Mouse (Mus musculus) lung, embryonic 14.5 days (tissue): Measurements from ENCODE around the gene 2200002D01Rik. TPM values are rescaled to one million over a fixed set of nuclear protein-coding genes. Genes with fewer than 3 reads are reported as not detected.
A peak's percentile ranks its signal among the peaks of the same experiment; 100 is the strongest.

Source experiments
- ATAC-seq: fragments of 200-750 bp; cut with Nextera tagmentation; 2 replicates; pipeline ENCODE4 v1.8.0; 2017; ENCODE audit warnings: mild to moderate bottlenecking, moderate TSS enrichment, moderate library complexity; ENCODE audit not compliant: insufficient read depth
- DNase-seq: peaks from one replicate; pipeline ENCODE4 v3.0.0-alpha.2; 2015
- H3K27ac ChIP-seq: fragments of 300-500 bp; sonication (generic); 2 replicates; pipeline ENCODE4 v1.5.1; 2014; ENCODE audit warnings: low read depth, mild to moderate bottlenecking, moderate library complexity
- H3K27me3 ChIP-seq: fragments of 300-500 bp; sonication (generic); 2 replicates; pipeline ENCODE4 v1.6.1; 2014; ENCODE audit warnings: low read length, control low read depth; ENCODE audit not compliant: insufficient read depth
- H3K36me3 ChIP-seq: fragments of 300-500 bp; sonication (generic); 2 replicates; pipeline ENCODE4 v1.6.1; 2014; ENCODE audit warnings: control low read depth; ENCODE audit not compliant: insufficient read depth
- H3K4me1 ChIP-seq: fragments of 300-500 bp; sonication (generic); 2 replicates; pipeline ENCODE4 v1.6.1; 2014; ENCODE audit warnings: antibody characterized with exemption, control low read depth; ENCODE audit not compliant: insufficient read depth
- H3K4me2 ChIP-seq: fragments of 300-500 bp; sonication (generic); 2 replicates; pipeline ENCODE4 v1.6.1; 2014; ENCODE audit warnings: mild to moderate bottlenecking
- H3K4me3 ChIP-seq: fragments of 300-500 bp; sonication (generic); 2 replicates; pipeline ENCODE4 v1.5.1; 2014; ENCODE audit warnings: low read depth, low read length
- H3K9ac ChIP-seq: fragments of 300-500 bp; sonication (generic); 2 replicates; pipeline ENCODE4 v1.6.1; 2014
- H3K9me3 ChIP-seq: fragments of 300-500 bp; sonication (generic); 2 replicates; pipeline ENCODE4 v1.6.1; 2016; ENCODE audit warnings: low read depth, low read length, control low read depth
- CTCF ChIP-seq: IDR thresholded peaks from 2 replicates; pipeline ENCODE4 v1.5.1; 2016; ENCODE audit warnings: antibody characterized with exemption, low read depth
- WGBS: fragments of 180-500 bp; shearing (Covaris S2); extraction: QIAGEN DNeasy Blood & Tissue Kit; methylation state at CpG from one replicate; pipeline ENCODE4 v1.1.7; 2014; 5-methylcytosine and 5-hydroxymethylcytosine counted together
- polyA plus RNA-seq: library from polyadenylated mRNA; unstranded; fragments of >200 nt; fragmentation: Nextera tagmentation; extraction: Ambion mirVana; gene quantifications from 2 replicates; pipeline ENCODE4 v1.2.1, GENCODE M21; 2014

Gene 2200002D01Rik
- polyA plus RNA-seq, 1 experiment from 2014 or later = 4.7 TPM

DNA sequence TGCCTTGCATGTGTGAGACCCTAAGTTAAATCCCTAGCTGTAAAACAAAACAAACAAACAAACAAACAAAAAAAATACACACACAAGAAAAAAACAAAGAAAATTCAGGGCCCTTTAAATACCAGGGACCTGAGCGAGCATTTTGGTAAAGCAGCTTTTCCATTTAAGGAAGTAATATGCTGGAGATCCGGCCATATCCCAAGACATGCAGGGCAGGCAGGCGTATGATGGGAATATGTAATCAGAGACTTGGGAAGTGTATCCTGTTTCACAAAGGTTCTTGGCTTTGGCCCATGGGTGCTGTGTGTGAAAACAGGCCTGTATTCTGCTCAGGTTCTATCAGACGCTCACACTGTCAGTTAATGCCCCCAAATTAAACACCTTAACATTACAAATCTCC is 29.2 kb upstream of the 2200002D01Rik start:
- Histone ChIP-seq H3K9ac (no peak overlapping the region), H3K9me3 (no peaks in the 10 kb centered on the region), H3K27ac (no peak overlapping the region), H3K27me3 (peaks cover 26% of the 10 kb centered on the region), H3K4me1 (no peaks in the 10 kb centered on the region), H3K4me3 (no peak overlapping the region), H3K4me2 (no peak overlapping the region), H3K36me3 (no peaks in the 10 kb centered on the region)
- ATAC-seq (no peak), DNase-seq (no peak)
- WGBS = 73% methylated on average over 4 of the region's 4 CpGs
- no peak for TF ChIP-seq CTCF

DNA sequence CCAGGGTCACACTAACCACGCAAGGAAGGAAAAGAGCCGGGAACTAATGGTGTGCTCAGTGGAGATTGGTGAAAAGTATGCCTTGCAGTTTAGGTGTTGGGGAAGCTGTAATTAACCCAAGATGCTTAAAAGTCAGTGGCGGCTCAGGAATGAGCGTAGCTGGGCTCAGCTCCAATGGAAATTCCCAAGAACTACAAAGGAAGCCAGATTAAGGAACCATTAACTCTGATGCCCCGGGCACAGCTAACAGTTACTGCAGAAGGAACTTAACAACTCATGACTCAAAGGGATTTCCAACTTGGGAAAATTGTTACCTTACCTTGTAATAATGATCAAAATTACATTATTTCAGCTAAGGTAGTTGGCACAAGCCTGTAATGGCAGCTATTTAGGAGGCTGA is 28.4 kb upstream of the 2200002D01Rik start:
- H3K9me3 ChIP-seq = no peaks in the 10 kb centered on the region
- no peaks in the 10 kb centered on the region for H3K36me3 ChIP-seq
- H3K4me3 ChIP-seq = no peak overlapping the region
- WGBS = 65% methylated on average over 5 of the region's 5 CpGs
- ATAC-seq (no peak), DNase-seq (peak; percentile 22)
- H3K27ac ChIP-seq = no peak overlapping the region
- no peak overlapping the region for H3K9ac ChIP-seq
- H3K27me3 ChIP-seq = peaks cover 19% of the 10 kb centered on the region
- TF ChIP-seq CTCF = no peak
- no peak overlapping the region for H3K4me2 ChIP-seq
- H3K4me1 ChIP-seq = peaks cover 4% of the 10 kb centered on the region; the same call in 1 of the 2 replicates

DNA sequence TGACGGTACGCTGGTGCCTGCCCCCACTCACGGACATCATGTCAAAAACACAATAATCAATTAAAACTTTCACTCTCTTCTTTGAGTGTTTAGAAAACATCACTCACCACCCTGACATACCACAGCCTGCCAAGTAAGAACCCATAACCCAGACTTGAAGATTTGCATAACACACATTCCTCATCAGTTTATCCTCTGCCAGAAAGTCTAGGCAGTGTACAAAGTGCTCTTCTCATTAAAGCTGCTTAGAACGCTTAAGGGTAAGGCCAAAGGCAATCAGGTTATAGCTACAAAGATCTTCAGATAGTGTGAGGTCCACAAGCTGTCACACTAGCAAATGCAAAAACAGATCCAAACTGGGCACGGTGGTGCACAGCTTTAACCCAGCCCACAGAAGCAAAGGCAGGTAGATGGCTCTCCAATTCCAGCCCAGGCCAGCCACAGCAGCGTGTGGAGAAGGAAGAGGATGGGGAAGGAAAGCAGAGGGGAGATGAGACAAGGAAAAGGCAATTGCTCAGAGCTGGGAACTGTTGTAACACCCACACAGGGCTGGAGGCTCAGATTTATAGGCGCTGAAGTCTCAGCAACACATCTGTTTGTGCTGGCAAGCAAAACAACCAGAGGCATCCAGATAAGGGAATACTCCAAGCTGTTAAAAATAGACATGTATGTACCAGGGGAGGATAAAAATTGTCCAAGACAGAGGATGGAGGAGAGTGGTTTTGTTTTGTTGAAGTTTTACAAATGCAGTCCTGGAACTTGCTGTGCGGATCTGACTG is 23.6 kb upstream of the 2200002D01Rik start:
- Histone ChIP-seq H3K4me2 (no peak overlapping the region), H3K9ac (no peak overlapping the region), H3K9me3 (no peaks in the 10 kb centered on the region), H3K27ac (peak overlapping the region; percentile 61; the same call in 1 of the 2 replicates), H3K4me3 (no peak overlapping the region), H3K36me3 (no peaks in the 10 kb centered on the region), H3K27me3 (no peaks in the 10 kb centered on the region), H3K4me1 (peaks cover 12% of the 10 kb centered on the region; the same call in 1 of the 2 replicates)
- DNase-seq (peak; percentile 67), ATAC-seq (peak; percentile 61; the same call in 1 of the 2 replicates)
- 39% methylated on average over 8 of the region's 8 CpGs for WGBS
- TF ChIP-seq CTCF = no peak

GRCm38 (mm10) chr7:29270445-29270844 is 22.2 kb upstream of the 2200002D01Rik start:
- H3K36me3 ChIP-seq = no peaks in the 10 kb centered on the region
- H3K4me1 ChIP-seq = peaks cover 12% of the 10 kb centered on the region; the same call in 1 of the 2 replicates
- H3K4me3 ChIP-seq = no peak overlapping the region
- H3K27me3 ChIP-seq = no peaks in the 10 kb centered on the region
- H3K9me3 ChIP-seq = no peaks in the 10 kb centered on the region
- H3K4me2 ChIP-seq = no peak overlapping the region
- ATAC-seq (no peak), DNase-seq (no peak)
- 77% methylated on average over 4 of the region's 4 CpGs for WGBS
- no peak for TF ChIP-seq CTCF
- no peak overlapping the region for H3K9ac ChIP-seq
- H3K27ac ChIP-seq = no peak overlapping the region

DNA sequence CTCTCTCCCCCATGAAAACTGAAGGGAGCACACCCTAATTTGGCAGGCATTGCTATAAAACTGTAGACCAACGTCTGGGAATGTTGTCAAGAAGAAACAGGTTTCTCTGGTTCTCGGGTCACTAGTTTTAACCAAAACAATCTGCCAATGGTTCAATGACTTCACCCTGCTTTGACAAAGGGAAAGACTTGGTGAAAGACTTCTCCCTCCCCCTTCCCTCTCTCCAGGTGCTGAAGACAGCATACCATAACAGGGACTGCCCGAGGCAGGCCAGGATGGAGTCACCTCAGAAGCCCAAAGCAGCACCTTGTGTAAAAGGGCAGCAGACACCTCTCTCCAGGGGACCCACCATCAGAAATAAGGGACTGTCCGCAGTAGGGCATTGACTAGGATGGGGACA is 18.7 kb upstream of the 2200002D01Rik start:
- no peak overlapping the region for H3K27ac ChIP-seq
- TF ChIP-seq CTCF = no peak

GRCm38 (mm10) chr7:29265636-29266035 is 17.4 kb upstream of the 2200002D01Rik start:
- DNase-seq = no peak
- TF ChIP-seq CTCF = no peak
- no peak overlapping the region for H3K9ac ChIP-seq
- no peak overlapping the region for H3K4me3 ChIP-seq
- H3K4me2 ChIP-seq = no peak overlapping the region
- no peaks in the 10 kb centered on the region for H3K27me3 ChIP-seq
- H3K27ac ChIP-seq = no peak overlapping the region
- no peaks in the 10 kb centered on the region for H3K9me3 ChIP-seq
- H3K4me1 ChIP-seq = no peaks in the 10 kb centered on the region
- no peaks in the 10 kb centered on the region for H3K36me3 ChIP-seq
- WGBS = 77% methylated on average over 7 of the region's 7 CpGs
- no peak for ATAC-seq

More for the DNA sequence above, 18.7 kb upstream of the 2200002D01Rik start:
- Histone ChIP-seq H3K4me3 (no peak overlapping the region), H3K4me2 (no peak overlapping the region), H3K27me3 (no peaks in the 10 kb centered on the region), H3K36me3 (no peaks in the 10 kb centered on the region), H3K4me1 (peaks cover 9% of the 10 kb centered on the region; the same call in 1 of the 2 replicates), H3K9me3 (no peaks in the 10 kb centered on the region), H3K9ac (no peak overlapping the region)
- ATAC-seq (no peak; the same call in 1 of the 2 replicates), DNase-seq (peak; percentile 45)
- 55% methylated on average over 4 of the region's 4 CpGs for WGBS

GRCm38 (mm10) chr7:29263831-29264230 is 15.6 kb upstream of the 2200002D01Rik start:
- no peak overlapping the region for H3K27ac ChIP-seq
- DNase-seq (no peak), ATAC-seq (no peak)
- no peaks in the 10 kb centered on the region for H3K4me1 ChIP-seq
- H3K4me3 ChIP-seq = no peak overlapping the region
- no peaks in the 10 kb centered on the region for H3K27me3 ChIP-seq
- WGBS = 84% methylated on average over 3 of the region's 3 CpGs
- peaks cover 10% of the 10 kb centered on the region for H3K36me3 ChIP-seq
- H3K4me2 ChIP-seq = no peak overlapping the region
- no peak for TF ChIP-seq CTCF
- no peaks in the 10 kb centered on the region for H3K9me3 ChIP-seq
- no peak overlapping the region for H3K9ac ChIP-seq
